Mouse (Mus musculus): ENCODE data around the gene Trip12.

Trip12 gene

GRCm38 (mm10) chr1:84840018-84840664 lies at the start of gene Trip12:
Trip12 (minus strand) TSS chr1:84840516.
- DNase-seq (ENCODE audit: low spot score) = no peak

GRCm38 (mm10) chr1:84890005-84890393 lies 49.7 kb upstream of the Trip12 start:
- DNase-seq (ENCODE audit: low spot score) = no peak

GRCm38 (mm10) chr1:84889330-84890004 lies 49.2 kb upstream of the Trip12 start:
- DNase-seq (ENCODE audit: low spot score) = no peak

DNA sequence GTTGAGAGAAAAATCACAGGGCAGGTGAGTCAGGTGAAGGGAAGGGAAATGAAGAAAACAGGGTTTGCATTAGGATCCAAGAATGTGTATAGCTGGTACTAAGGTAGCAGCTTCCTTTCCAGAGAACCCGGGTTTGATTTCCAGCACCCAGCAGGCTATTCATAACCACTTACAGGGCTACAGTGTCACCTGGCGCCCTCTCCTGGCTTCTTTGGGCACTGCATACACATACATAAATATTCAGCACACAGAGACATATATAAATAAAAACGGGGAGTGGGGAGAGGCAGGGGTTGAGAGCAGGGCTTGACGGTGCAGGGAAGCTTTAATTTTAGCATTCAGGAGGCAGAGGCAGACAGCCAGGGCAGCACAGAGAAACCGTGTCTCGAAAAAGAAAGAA lies 45.6 kb upstream of the Trip12 start:
- no peak for DNase-seq (ENCODE audit: low spot score)

DNA sequence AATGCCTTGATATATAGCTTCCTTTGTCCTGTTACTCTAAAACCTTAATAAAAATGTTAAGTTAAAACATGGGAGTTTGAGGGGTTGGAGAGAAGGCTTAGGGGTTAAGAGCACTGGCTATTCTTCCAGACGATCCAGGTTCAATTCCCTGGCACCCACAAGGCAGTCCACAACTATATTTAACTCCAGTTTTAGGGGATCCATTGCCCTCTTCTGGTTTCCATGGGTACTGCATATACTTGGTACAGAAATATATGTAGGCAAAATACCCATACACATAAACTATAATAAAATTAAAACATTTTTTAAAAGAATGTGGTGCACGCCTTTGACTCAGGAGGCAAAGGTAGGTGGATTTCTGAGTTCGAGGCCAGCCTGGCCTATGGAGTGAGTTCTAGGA lies 44.9 kb upstream of the Trip12 start:
- DNase-seq (ENCODE audit: low spot score) = no peak

DNA sequence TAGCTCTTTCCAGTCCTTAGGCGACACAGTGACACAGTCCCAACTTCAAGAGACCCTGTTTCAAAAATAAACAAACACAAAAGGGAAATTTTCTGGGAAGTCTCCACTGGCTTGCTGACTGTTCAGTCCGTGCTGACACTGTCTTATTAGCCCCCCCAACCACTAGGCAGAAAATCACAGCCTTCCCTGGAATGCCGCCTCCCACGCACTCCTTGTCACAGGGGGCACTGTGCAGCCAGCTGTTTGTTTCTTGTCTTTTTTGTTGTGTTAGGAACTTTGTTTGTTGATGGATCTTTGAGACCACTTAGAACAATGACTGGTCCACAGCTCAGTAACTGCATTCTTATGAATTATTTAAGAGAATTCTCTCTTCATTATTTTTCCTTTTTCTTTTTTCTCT lies 43.6 kb upstream of the Trip12 start:
- DNase-seq (ENCODE audit: low spot score) = no peak

- DNase-seq (ENCODE audit: low spot score) = no peak
Observed at GRCm38 (mm10) chr1:84882937-84883336, 42.6 kb upstream of the Trip12 start.

DNA sequence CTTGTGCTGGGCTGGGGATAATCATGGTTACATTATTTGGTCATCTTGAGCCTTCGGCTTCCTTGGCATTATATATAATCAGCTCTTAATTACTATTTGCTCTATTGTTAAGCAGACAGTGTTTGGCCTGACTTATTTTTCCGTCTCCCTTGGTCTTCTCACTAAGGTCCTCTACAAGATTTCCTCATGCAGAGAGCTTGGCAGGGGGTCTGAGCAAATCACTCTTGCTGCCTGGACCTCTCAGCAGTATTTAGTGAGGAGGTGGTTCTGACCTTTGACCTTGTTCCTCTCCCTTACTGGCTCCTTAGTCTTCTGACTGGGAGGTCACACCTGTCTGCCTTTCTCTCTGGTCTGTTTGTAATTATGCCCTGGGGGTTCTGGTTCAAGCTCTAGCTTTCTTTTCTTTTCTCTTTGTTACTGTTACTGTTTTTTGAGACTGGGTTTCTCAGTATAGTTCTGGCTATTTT lies 41.8 kb upstream of the Trip12 start:
- no peak for DNase-seq (ENCODE audit: low spot score)

- no peak for DNase-seq (ENCODE audit: low spot score)
Observed at GRCm38 (mm10) chr1:84881248-84882065, 41.1 kb upstream of the Trip12 start.

GRCm38 (mm10) chr1:84879571-84880120 lies 39.3 kb upstream of the Trip12 start:
- no peak for DNase-seq (ENCODE audit: low spot score)

DNA sequence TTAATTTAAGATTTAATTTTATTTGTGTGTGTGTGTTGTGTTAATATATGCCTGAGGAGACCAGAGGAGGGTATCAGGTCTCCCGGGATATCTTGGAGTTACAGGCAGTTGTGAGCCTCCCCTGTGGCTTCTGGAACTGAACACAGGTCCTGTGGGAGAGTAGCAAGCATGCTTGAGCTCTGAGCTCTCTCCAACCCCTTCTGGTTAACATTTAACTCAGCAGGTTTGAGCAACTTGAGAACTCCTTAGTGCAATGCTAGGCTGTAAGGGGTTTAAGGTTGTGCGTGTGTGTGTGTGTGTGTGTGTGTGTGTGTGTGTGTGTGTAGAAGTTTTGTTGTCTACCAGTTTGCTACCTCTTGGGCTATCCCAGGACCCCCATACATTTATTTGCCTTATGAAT lies 37.3 kb upstream of the Trip12 start:
- no peak for DNase-seq (ENCODE audit: low spot score)

DNA sequence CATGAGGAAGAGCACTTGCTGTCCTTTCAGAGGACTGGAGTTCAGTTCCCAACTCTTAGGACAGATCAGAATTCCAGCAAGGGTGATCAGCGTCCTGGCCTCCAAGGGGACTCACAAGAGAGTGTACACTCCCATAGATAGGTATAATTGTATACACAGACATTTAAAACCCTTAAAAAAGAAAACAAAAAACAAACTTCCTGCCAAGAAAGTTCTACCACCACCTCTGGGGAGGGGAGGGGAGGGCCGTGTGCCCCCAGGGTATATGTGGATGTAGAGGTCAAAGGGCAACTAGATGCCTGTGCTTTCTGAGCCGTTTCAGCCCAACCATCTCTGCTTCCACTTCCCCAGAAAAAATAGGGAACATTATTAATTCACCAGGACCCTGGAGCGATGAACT lies 32.6 kb upstream of the Trip12 start:
- no peak for DNase-seq (ENCODE audit: low spot score)

DNA sequence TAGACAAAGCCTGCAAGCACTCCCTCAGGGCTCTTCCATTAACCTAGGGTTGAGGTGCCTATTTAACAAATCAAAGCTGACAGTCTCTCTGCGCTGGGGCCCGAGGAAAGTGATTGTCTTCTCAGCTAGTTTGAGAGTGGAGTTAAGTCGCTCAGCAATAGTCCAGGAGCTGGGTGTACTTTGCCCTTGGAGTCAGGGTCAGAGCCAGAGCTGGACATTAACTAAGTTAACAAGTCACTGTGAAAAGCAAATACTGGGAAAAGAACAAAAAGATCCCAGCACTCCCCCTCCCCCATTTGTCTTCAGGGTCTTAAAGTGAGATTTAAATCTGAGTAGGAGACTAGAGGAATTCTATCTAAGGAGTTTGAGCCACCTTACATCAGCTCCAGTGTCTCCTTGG lies 31.8 kb upstream of the Trip12 start:
- no peak for DNase-seq (ENCODE audit: low spot score)

GRCm38 (mm10) chr1:84871131-84871530 lies 30.8 kb upstream of the Trip12 start:
- no peak for DNase-seq (ENCODE audit: low spot score)

GRCm38 (mm10) chr1:84869498-84869897 lies 29.2 kb upstream of the Trip12 start:
- DNase-seq (ENCODE audit: low spot score) = no peak

DNA sequence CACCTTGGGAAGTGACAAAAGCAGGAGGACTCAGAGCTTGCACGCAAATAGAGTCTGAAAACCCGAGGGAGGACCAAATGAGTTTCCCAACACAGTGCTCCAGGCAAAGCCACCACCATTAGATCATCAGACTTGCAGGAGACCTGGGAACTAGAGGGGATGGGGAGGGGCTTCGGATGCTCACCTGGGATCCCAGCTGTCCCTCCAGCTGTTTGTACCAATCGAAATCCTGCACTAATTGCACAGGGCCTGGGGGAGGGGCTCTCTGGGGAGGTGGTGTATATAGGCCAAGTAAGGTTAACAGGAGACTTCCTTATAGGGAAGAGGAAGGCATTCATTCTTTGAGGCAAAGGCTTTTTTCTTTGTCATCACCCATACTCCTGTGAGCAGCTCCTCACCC lies 28.5 kb upstream of the Trip12 start:
- DNase-seq (ENCODE audit: low spot score) = no peak

DNA sequence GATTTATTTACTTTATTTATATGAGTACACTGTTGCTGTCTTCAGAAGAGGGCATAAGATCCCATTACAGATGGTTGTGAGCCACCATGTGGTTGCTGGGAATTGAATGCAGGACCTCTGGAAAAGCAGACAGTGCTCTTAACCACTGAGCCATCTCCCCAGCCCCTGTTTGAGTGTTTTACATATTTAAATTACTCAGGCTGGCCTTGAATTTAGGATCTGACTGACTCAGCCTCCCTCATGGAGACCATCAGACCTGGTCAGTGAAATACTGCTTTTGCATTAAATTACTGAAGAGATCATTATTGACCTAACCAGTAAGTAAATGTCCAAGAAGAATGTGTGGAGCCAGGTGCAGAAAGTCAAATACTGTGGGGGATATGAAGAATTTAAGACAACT lies 28.0 kb upstream of the Trip12 start:
- DNase-seq (ENCODE audit: low spot score) = no peak

GRCm38 (mm10) chr1:84866706-84867230 lies 26.5 kb upstream of the Trip12 start:
- DNase-seq (ENCODE audit: low spot score) = no peak

DNA sequence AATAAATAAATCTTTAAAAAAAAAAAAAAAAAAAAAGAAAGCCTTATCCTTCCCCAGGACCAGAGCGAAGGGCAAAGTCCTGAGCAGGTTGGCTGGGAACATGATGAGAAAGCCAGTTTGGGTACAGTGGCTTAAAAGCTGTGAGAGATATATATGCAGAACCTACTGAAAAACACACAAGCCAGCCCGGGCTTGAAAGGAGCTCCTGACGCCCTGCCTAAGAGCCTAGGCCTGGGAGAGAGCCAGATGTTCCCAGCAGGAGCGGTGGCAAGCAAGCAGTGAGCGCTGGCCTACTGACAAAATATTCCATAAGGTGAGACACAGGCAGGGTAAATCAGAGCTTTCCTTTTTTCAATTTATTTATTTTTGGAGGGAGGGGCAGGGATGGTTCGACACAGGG lies 25.9 kb upstream of the Trip12 start:
- no peak for DNase-seq (ENCODE audit: low spot score)

GRCm38 (mm10) chr1:84864645-84865044 lies 24.3 kb upstream of the Trip12 start:
- DNase-seq (ENCODE audit: low spot score) = no peak

GRCm38 (mm10) chr1:84861255-84861630 lies 20.9 kb upstream of the Trip12 start:
- no peak for DNase-seq (ENCODE audit: low spot score)

All from urinary bladder, postnatal 10 days (tissue).